Mouse (Mus musculus): ENCODE measurements at regions not wholly inside any gene's neighbourhood (a gene's known extent, or its start where the extent isn't known, plus 50 kb on each side); places are given as distances from the start of the nearest gene placed in this dataset.

DNA sequence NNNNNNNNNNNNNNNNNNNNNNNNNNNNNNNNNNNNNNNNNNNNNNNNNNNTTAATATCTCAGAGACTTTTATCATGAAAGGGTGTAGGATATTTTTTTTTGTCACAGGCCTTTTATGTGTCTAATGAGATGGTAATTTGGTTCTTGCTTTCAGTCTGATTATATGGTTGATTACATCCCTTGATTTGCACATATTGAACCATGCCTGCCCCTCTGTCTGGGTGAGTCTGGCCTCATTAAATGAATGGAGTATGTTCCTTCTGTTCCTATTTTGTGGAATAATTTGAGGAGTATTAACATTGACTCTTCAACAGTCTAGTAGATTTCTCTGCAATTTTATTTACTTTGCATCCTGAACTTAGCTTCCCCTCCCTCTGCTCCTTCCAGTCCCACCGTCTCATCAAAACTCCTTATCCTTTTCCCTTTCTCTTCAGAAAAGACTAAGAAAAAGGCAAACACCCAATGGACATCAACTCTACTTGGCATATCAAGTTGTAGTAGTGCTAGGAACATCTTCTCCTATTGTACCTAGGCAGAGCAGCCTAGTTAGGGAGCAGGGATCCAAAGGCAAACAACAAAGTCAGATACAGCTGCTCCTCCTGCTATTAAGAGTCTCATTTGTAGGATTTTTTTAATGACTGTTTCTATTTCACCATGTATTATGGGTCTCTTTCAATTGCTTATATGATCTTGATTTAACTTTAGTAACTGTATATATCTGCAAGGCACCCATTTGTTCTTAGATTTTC is 1185.0 kb upstream of the Cdh7 start:
- Histone ChIP-seq H3K36me3 (ENCODE audit: insufficient read depth) (no peaks in the 10 kb centered on the region), H3K4me2 (ENCODE audit: low read depth) (no peak overlapping the region), H3K27me3 (ENCODE audit: insufficient read depth, low read length) (no peaks in the 10 kb centered on the region), H3K4me3 (ENCODE audit: low read depth, low read length) (no peak overlapping the region), H3K4me1 (ENCODE audit: insufficient read depth) (no peaks in the 10 kb centered on the region), H3K9ac (no peak overlapping the region), H3K9me3 (ENCODE audit: low read length) (no peaks in the 10 kb centered on the region), H3K27ac (ENCODE audit: low read depth, low read length) (no peak overlapping the region)
- ATAC-seq = peak; percentile 61
- WGBS = 12% methylated on average over 1 of the region's 1 CpGs
- DNase-seq = peak; percentile 1
- TF ChIP-seq CTCF (IDR thresholded peaks at IDR 0.05; ENCODE audit: low read depth) = no peak

DNA sequence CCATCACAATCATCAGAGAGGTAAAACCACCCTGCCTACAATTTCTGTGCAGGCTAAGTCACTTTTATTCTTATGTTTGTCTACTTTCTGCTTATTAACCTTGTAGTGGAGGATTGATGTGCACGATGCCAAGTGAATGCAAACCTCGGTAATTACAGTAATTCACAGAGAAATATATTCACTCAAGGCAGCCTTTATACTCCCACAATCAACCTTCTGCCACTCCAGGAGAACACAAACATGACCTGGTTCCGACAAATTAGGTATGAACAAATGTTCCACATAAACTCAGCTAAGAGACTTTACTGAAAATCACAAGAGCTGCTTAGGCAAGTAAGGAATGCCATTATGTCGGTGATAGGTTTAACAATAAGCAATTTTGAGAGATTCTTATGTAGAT is 1182.1 kb upstream of the Cdh7 start:
- no peak for TF ChIP-seq CTCF (IDR thresholded peaks at IDR 0.05; ENCODE audit: low read depth)
- ATAC-seq = no peak
- H3K9me3 ChIP-seq (ENCODE audit: low read length) = no peaks in the 10 kb centered on the region
- WGBS = 13% methylated on average over 4 of the region's 4 CpGs
- DNase-seq = no peak
- H3K4me2 ChIP-seq (ENCODE audit: low read depth) = no peak overlapping the region
- no peaks in the 10 kb centered on the region for H3K36me3 ChIP-seq (ENCODE audit: insufficient read depth)
- no peak overlapping the region for H3K4me3 ChIP-seq (ENCODE audit: low read depth, low read length)
- H3K27ac ChIP-seq (ENCODE audit: low read depth, low read length) = no peak overlapping the region
- no peaks in the 10 kb centered on the region for H3K27me3 ChIP-seq (ENCODE audit: insufficient read depth, low read length)
- H3K9ac ChIP-seq = no peak overlapping the region
- no peaks in the 10 kb centered on the region for H3K4me1 ChIP-seq (ENCODE audit: insufficient read depth)

DNA sequence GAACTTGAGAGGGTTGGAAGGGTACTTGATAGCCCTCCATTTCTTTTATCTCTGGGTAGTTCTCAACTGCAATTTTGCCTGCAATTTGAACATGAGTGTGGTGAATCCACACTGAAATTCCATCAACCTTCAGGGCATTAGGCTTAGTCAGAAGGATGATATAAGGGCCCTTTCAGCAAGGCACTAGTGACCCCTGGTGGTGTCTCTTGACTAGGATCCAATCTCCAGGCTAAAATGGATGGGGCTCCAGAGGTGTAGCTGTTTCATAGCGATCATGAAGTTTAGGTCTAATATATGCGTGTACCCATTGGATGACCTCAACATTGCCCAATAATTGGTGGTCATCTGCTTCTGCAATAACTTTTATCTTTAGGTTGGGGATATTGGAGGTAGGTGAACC is 1155.0 kb upstream of the Cdh7 start:
- DNase-seq = peak; percentile 1
- H3K4me3 ChIP-seq (ENCODE audit: low read depth, low read length) = no peak overlapping the region
- no peaks in the 10 kb centered on the region for H3K4me1 ChIP-seq (ENCODE audit: insufficient read depth)
- H3K9ac ChIP-seq = no peak overlapping the region
- H3K36me3 ChIP-seq (ENCODE audit: insufficient read depth) = no peaks in the 10 kb centered on the region
- H3K4me2 ChIP-seq (ENCODE audit: low read depth) = no peak overlapping the region
- H3K27me3 ChIP-seq (ENCODE audit: insufficient read depth, low read length) = no peaks in the 10 kb centered on the region
- ATAC-seq = no peak
- H3K9me3 ChIP-seq (ENCODE audit: low read length) = no peaks in the 10 kb centered on the region
- no peak overlapping the region for H3K27ac ChIP-seq (ENCODE audit: low read depth, low read length)
- 75% methylated on average over 2 of the region's 2 CpGs for WGBS
- peak; percentile 38 for TF ChIP-seq CTCF (IDR thresholded peaks at IDR 0.05; ENCODE audit: low read depth)

All from forebrain, postnatal 0 days (tissue).